Mouse (Mus musculus): ENCODE results near the gene Tex16.

Tex16 gene

GRCm38 (mm10) chrX:112010707-112011106 is at the start of gene Tex16:
TSS of gene Tex16 (plus strand) at chrX:112011007.
- DNase-seq = no peak

- DNase-seq = no peak
Measured at GRCm38 (mm10) chrX:111999661-112000060, 11.1 kb upstream of the Tex16 start.

Data from thymus, postnatal 14 days (tissue).